Mouse (Mus musculus) erythroblast, embryonic 14.5 days (primary cell): ENCODE measurements around the gene Diaph2. TPM values are rescaled to one million over a fixed set of nuclear protein-coding genes. Genes with fewer than 3 reads are reported as not detected.
"Not testable (repeated sequence)": the region's sequence is repeated elsewhere in the genome, so short reads cannot be mapped to it uniquely, and the experiment has no call there.

Experiments used
- H3K27me3 ChIP-seq: 2 replicates; pipeline ENCODE4 v1.6.1; 2012; ENCODE audit warnings: inconsistent platforms; ENCODE audit not compliant: control insufficient read depth
- H3K36me3 ChIP-seq: 2 replicates; pipeline ENCODE4 v1.6.1; 2012; ENCODE audit warnings: mild to moderate bottlenecking, inconsistent platforms; ENCODE audit not compliant: control insufficient read depth
- H3K4me1 ChIP-seq: 2 replicates; pipeline ENCODE4 v1.6.1; 2012; ENCODE audit warnings: inconsistent platforms; ENCODE audit not compliant: control insufficient read depth
- H3K4me3 ChIP-seq: replicated peaks from 2 replicates; pipeline ENCODE3; 2012; ENCODE audit warnings: moderate library complexity, mild to moderate bottlenecking, inconsistent platforms
- H3K9me3 ChIP-seq: 2 replicates; pipeline ENCODE4 v1.6.1; 2012; ENCODE audit warnings: low read length, inconsistent platforms, mixed read lengths; ENCODE audit not compliant: control insufficient read depth
- GATA1 ChIP-seq: IDR thresholded peaks from 2 replicates; pipeline ENCODE4 v1.6.1; 2012; ENCODE audit warnings: low read length, inconsistent platforms, mixed read lengths
- TAL1 ChIP-seq: IDR thresholded peaks from 3 replicates; pipeline ENCODE4 v1.6.1; 2012; ENCODE audit warnings: low read length, inconsistent platforms, mixed read lengths
- polyA plus RNA-seq: library from polyadenylated mRNA; stranded (reverse); fragments of >175 nt; gene quantifications from 2 replicates; pipeline ENCODE4 v1.2.3, GENCODE M21; 2012

Gene Diaph2
- polyA plus RNA-seq, 1 experiment, result not detected

GRCm38 (mm10) chrX:130019735-130020134 lies 270.2 kb downstream of the Diaph2 start:
- Histone ChIP-seq H3K9me3 (no peaks in the 10 kb centered on the region), H3K36me3 (no peaks in the 10 kb centered on the region), H3K27me3 (no peaks in the 10 kb centered on the region), H3K4me1 (no peaks in the 10 kb centered on the region), H3K4me3 (no peak overlapping the region)
- TF ChIP-seq TAL1, result no peak
- no peak for TF ChIP-seq GATA1

- TF ChIP-seq TAL1 (no peak), GATA1 (no peak)
- Histone ChIP-seq H3K36me3 (no peaks in the 10 kb centered on the region), H3K4me1 (no peaks in the 10 kb centered on the region), H3K27me3 (no peaks in the 10 kb centered on the region), H3K4me3 (no peak overlapping the region), H3K9me3 (no peaks in the 10 kb centered on the region)
These were observed 295.0 kb downstream of the Diaph2 start for GRCm38 (mm10) chrX:130044525-130044924.

- Histone ChIP-seq H3K36me3 (no peaks in the 10 kb centered on the region), H3K27me3 (no peaks in the 10 kb centered on the region), H3K9me3 (no peaks in the 10 kb centered on the region), H3K4me3 (no peak overlapping the region), H3K4me1 (no peaks in the 10 kb centered on the region)
- TF ChIP-seq TAL1 (no peak), GATA1 (no peak)
These were observed 399.7 kb downstream of the Diaph2 start for GRCm38 (mm10) chrX:130149216-130149615.

- no peak overlapping the region for H3K4me3 ChIP-seq
- H3K4me1 ChIP-seq, result no peaks in the 10 kb centered on the region
- no peaks in the 10 kb centered on the region for H3K27me3 ChIP-seq
- H3K36me3 ChIP-seq, result no peaks in the 10 kb centered on the region
- TF ChIP-seq TAL1, result no peak
- no peak for TF ChIP-seq GATA1
- H3K9me3 ChIP-seq, result no peaks in the 10 kb centered on the region
These were observed 402.6 kb downstream of the Diaph2 start for GRCm38 (mm10) chrX:130152164-130152563.

GRCm38 (mm10) chrX:130173126-130173525 lies 423.6 kb downstream of the Diaph2 start:
- no peak for TF ChIP-seq GATA1
- TF ChIP-seq TAL1, result no peak
- H3K4me1 ChIP-seq, result no peaks in the 10 kb centered on the region
- H3K27me3 ChIP-seq, result no peaks in the 10 kb centered on the region
- H3K36me3 ChIP-seq, result no peaks in the 10 kb centered on the region
- no peaks in the 10 kb centered on the region for H3K9me3 ChIP-seq
- no peak overlapping the region for H3K4me3 ChIP-seq

- no peaks in the 10 kb centered on the region for H3K27me3 ChIP-seq
- H3K9me3 ChIP-seq, result no peaks in the 10 kb centered on the region
- no peak overlapping the region for H3K4me3 ChIP-seq
- no peaks in the 10 kb centered on the region for H3K4me1 ChIP-seq
- no peak for TF ChIP-seq TAL1
- TF ChIP-seq GATA1, result no peak
- no peaks in the 10 kb centered on the region for H3K36me3 ChIP-seq
These were observed 438.3 kb downstream of the Diaph2 start for GRCm38 (mm10) chrX:130187891-130188290.

GRCm38 (mm10) chrX:130188449-130188848 lies 438.9 kb downstream of the Diaph2 start:
- TF ChIP-seq TAL1 (no peak), GATA1 (no peak)

GRCm38 (mm10) chrX:130189250-130189649 lies 439.7 kb downstream of the Diaph2 start:
- no peaks in the 10 kb centered on the region for H3K9me3 ChIP-seq
- H3K27me3 ChIP-seq, result no peaks in the 10 kb centered on the region
- TF ChIP-seq TAL1, result no peak
- TF ChIP-seq GATA1, result no peak
- no peaks in the 10 kb centered on the region for H3K4me1 ChIP-seq
- no peaks in the 10 kb centered on the region for H3K36me3 ChIP-seq
- no peak overlapping the region for H3K4me3 ChIP-seq

More at GRCm38 (mm10) chrX:130188449-130188848, 438.9 kb downstream of the Diaph2 start:
- Histone ChIP-seq H3K9me3 (no peaks in the 10 kb centered on the region), H3K4me1 (no peaks in the 10 kb centered on the region), H3K27me3 (no peaks in the 10 kb centered on the region), H3K4me3 (no peak overlapping the region), H3K36me3 (no peaks in the 10 kb centered on the region)

- not testable (repeated sequence) for H3K4me1 ChIP-seq, H3K36me3 ChIP-seq, H3K27me3 ChIP-seq, H3K9me3 ChIP-seq, H3K4me3 ChIP-seq
These were observed 447.9 kb downstream of the Diaph2 start for GRCm38 (mm10) chrX:130197412-130197811.

- TF ChIP-seq GATA1 (no peak), TAL1 (no peak)
- Histone ChIP-seq H3K9me3 (no peaks in the 10 kb centered on the region), H3K36me3 (no peaks in the 10 kb centered on the region), H3K4me3 (no peak overlapping the region), H3K4me1 (no peaks in the 10 kb centered on the region), H3K27me3 (no peaks in the 10 kb centered on the region)
These were observed 455.7 kb downstream of the Diaph2 start for GRCm38 (mm10) chrX:130205243-130205642.
